Mouse (Mus musculus) frontal cortex, postnatal 25 days (tissue): ENCODE measurements around the gene Tpbpb.
"Not testable (repeated sequence)": the region's sequence is repeated elsewhere in the genome, so short reads cannot be mapped to it uniquely, and the experiment has no call there.

Experiments
- DNase-seq, 2 experiments: peaks; one replicate each; pipeline ENCODE4 v3.0.0; 2022; ENCODE audit warnings: low spot score in 2 of 2

The Tpbpb gene

GRCm38 (mm10) chr13:60904780-60905179 lies at the start of gene Tpbpb:
Gene Tpbpb (minus strand): TSS chr13:60904880.
- not testable (repeated sequence) for DNase-seq

- not testable (repeated sequence) for DNase-seq
These were observed 37.2 kb upstream of the Tpbpb start, which contains the start of gene Tpbpa for GRCm38 (mm10) chr13:60941884-60942283. Gene Tpbpa (minus strand): TSS chr13:60941984.

- DNase-seq, result no peak
These were observed 31.8 kb upstream of the Tpbpb start, which contains the start of the genes Gm49391 and Ctla2a for GRCm38 (mm10) chr13:60936500-60936901. Gene Gm49391 (minus strand): TSS chr13:60936571. Gene Ctla2a (minus strand): TSS chr13:60936625.

GRCm38 (mm10) chr13:60935490-60935889 lies 30.8 kb upstream of the Tpbpb start, which contains the start of gene Gm49393:
Gene Gm49393 (minus strand): TSS chr13:60935590.
- DNase-seq, result not testable (repeated sequence)

GRCm38 (mm10) chr13:60897328-60897727 lies 7.4 kb downstream of the Tpbpb start, which contains the start of gene Ctla2b:
Gene Ctla2b (minus strand): TSS chr13:60897447.
- no peak for DNase-seq

- not testable (repeated sequence) for DNase-seq
These were observed 7.9 kb downstream of the Tpbpb start, which contains the start of gene Gm49392 for GRCm38 (mm10) chr13:60896794-60897193. Gene Gm49392 (minus strand): TSS chr13:60896894.

GRCm38 (mm10) chr13:60895406-60896160 lies 9.1 kb downstream of the Tpbpb start:
- DNase-seq, result no peak

GRCm38 (mm10) chr13:60892301-60892700 lies 12.4 kb downstream of the Tpbpb start:
- no peak for DNase-seq

GRCm38 (mm10) chr13:60864281-60864680 lies 40.4 kb downstream of the Tpbpb start, which contains the start of gene 4930486L24Rik:
Gene 4930486L24Rik (minus strand): TSS chr13:60864475.
- no peak for DNase-seq
